Mouse (Mus musculus) hindbrain, embryonic 16.5 days (tissue): Measurements from ENCODE around the gene Ilf3. TPM values are rescaled to one million over a fixed set of nuclear protein-coding genes. Genes with fewer than 3 reads are reported as not detected.

Experiments
- ATAC-seq: fragments of 200-750 bp; cut with Nextera tagmentation; 2 replicates; pipeline ENCODE4 v1.8.0; 2017; ENCODE audit warnings: moderate TSS enrichment, moderate library complexity
- H3K27ac ChIP-seq: fragments of 300-500 bp; sonication (generic); 2 replicates; pipeline ENCODE4 v1.5.1; 2014; ENCODE audit warnings: low read depth, mild to moderate bottlenecking, control low read depth, low read length, moderate library complexity
- H3K27me3 ChIP-seq: fragments of 300-500 bp; sonication (generic); replicated peaks from 2 replicates; pipeline ENCODE4 v1.6.1; 2014; ENCODE audit warnings: low read length; ENCODE audit not compliant: control insufficient read depth, insufficient read depth
- H3K36me3 ChIP-seq: fragments of 300-500 bp; sonication (generic); 2 replicates; pipeline ENCODE4 v1.6.1; 2014; ENCODE audit warnings: mild to moderate bottlenecking, low read length, moderate library complexity, mixed read lengths; ENCODE audit not compliant: control insufficient read depth, insufficient read depth
- H3K4me1 ChIP-seq: fragments of 300-500 bp; sonication (generic); 2 replicates; pipeline ENCODE4 v1.6.1; 2014; ENCODE audit warnings: low read depth, low read length; ENCODE audit not compliant: control insufficient read depth, insufficient read depth
- H3K4me2 ChIP-seq: fragments of 300-500 bp; sonication (generic); 2 replicates; pipeline ENCODE4 v1.6.1; 2014; ENCODE audit warnings: mild to moderate bottlenecking, low read length, control low read depth, moderate library complexity
- H3K4me3 ChIP-seq: fragments of 300-500 bp; sonication (generic); 2 replicates; pipeline ENCODE4 v1.5.1; 2014; ENCODE audit warnings: mild to moderate bottlenecking, low read length, control low read depth, moderate library complexity
- H3K9ac ChIP-seq: fragments of 300-500 bp; sonication (generic); 2 replicates; pipeline ENCODE4 v1.6.1; 2014; ENCODE audit warnings: low read depth, mild to moderate bottlenecking, control low read depth, low read length, moderate library complexity
- H3K9me3 ChIP-seq: fragments of 300-500 bp; sonication (generic); 2 replicates; pipeline ENCODE4 v1.6.1; 2014; ENCODE audit warnings: mild to moderate bottlenecking, low read length, moderate library complexity; ENCODE audit not compliant: control insufficient read depth
- WGBS: fragments of 180-500 bp; shearing (Covaris S2); extraction: QIAGEN DNeasy Blood & Tissue Kit; methylation state at CpG from one replicate; pipeline ENCODE4 v1.1.7; 2014; 5-methylcytosine and 5-hydroxymethylcytosine counted together
- polyA plus RNA-seq: library from polyadenylated mRNA; unstranded; fragments of >200 nt; fragmentation: Nextera tagmentation; extraction: Ambion mirVana; gene quantifications from 2 replicates; pipeline ENCODE4 v1.2.1, GENCODE M21; 2015

Ilf3 gene
- polyA plus RNA-seq, 1 experiment from 2014 or later = 186 TPM

DNA sequence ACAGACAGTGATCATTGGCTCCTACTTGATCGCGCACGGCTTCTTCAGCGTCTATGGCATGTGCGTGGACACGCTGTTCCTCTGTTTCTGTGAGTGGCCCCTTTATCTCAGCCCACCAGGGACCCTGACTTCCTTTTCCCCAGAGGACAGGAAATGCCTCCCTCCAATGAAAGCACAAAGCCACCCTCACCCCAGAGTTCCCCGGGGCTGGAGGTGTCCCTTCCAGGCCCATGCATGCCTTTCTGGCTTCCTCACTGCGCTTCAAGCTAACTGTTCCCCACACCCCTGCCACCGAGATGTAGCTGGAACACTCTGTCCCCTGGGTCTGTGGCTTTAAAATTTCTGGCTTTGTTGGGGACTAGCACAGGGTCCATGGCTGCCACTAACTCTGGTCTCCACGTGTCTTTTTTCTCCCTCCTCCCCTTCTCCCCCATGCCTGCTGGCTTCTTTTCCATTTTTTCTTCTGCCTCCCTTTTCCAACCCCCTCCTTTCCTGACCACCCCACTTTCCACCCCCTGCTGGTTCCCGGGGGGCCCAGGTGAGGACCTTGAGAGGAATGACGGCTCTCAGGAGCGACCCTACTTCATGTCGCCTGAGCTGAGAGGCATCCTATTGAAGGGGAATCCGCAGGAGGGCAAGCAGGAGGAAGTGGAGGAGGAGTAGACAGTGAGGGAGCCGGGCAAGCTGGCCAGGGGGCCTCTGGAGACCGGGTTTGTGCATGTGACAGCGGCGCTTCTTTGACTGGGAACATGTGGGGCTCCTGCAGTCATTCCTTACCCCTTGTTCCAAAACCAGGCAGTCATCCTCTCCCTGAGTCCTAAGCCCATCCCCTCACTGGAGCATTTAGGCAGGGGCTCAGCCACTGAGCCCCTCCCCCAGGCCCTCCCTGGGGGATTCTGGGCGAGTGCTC is 15.0 kb upstream of the Ilf3 start:
- Histone ChIP-seq H3K9ac (0 out of 2 replicates have a peak overlapping the region, but pooled peaks have one; percentile 19), H3K4me2 (no peak overlapping the region), H3K4me1 (no peaks in the 10 kb centered on the region), H3K27me3 (no peaks in the 10 kb centered on the region), H3K4me3 (no peak overlapping the region), H3K9me3 (no peaks in the 10 kb centered on the region), H3K27ac (no peak overlapping the region), H3K36me3 (peaks cover 20% of the 10 kb centered on the region)
- no peak for ATAC-seq
- 38% methylated on average over 20 of the region's 20 CpGs for WGBS

- Histone ChIP-seq H3K27me3 (no peaks in the 10 kb centered on the region), H3K36me3 (peaks cover 18% of the 10 kb centered on the region), H3K4me2 (no peak overlapping the region), H3K9ac (no peak overlapping the region), H3K9me3 (no peaks in the 10 kb centered on the region), H3K27ac (no peak overlapping the region), H3K4me1 (no peaks in the 10 kb centered on the region), H3K4me3 (no peak overlapping the region)
- WGBS = 65% methylated on average over 2 of the region's 2 CpGs
- ATAC-seq = no peak
Measured at GRCm38 (mm10) chr9:21353373-21353686, 14.3 kb upstream of the Ilf3 start.

GRCm38 (mm10) chr9:21354796-21355195 is 12.9 kb upstream of the Ilf3 start:
- Histone ChIP-seq H3K9me3 (no peaks in the 10 kb centered on the region), H3K9ac (no peak overlapping the region), H3K36me3 (peaks cover 15% of the 10 kb centered on the region), H3K27ac (no peak overlapping the region), H3K4me1 (no peaks in the 10 kb centered on the region), H3K4me3 (no peak overlapping the region), H3K27me3 (no peaks in the 10 kb centered on the region), H3K4me2 (no peak overlapping the region)
- ATAC-seq = no peak
- 92% methylated on average over 6 of the region's 6 CpGs for WGBS

DNA sequence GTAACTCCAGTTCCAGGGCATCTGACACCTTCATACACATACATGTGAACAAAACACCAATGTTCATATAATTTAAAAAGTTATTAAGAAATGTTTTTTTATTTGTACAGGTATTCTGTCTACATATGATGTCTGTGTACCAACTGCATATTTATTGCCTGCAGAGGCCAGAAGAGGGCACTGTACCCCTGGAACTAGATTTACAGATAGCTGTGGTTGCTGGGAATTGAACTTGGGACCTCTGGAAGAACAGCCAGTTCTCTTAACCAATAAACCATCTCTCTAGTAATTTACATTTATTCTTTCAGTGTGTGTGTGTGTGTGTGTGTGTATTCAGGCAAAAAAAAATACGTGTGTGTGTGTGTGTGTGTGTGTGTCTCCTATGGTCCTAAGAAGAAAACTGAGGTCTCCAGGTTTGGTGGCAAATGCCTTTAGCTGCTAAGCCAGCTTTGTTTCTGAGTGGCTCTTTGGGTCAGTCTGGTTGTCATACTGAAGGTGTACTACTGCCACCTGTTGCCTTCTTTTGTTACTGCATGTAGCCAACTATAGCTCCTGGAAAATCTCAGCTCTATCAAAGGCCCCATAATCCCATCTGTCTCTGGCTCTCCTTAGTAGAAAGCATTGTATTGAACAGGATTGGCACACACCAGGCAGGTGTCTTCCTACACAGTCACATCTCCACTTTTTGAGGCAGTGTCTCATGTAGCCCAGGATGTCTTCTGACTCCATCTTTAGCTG is 10.5 kb upstream of the Ilf3 start:
- peak; percentile 75 for ATAC-seq
- no peaks in the 10 kb centered on the region for H3K9me3 ChIP-seq
- no peaks in the 10 kb centered on the region for H3K27me3 ChIP-seq
- H3K4me3 ChIP-seq = no peak overlapping the region
- H3K4me2 ChIP-seq = no peak overlapping the region
- H3K9ac ChIP-seq = no peak overlapping the region
- 0 out of 2 replicates have a peak, but pooled peaks cover 4% of the 10 kb centered on the region for H3K36me3 ChIP-seq
- no peaks in the 10 kb centered on the region for H3K4me1 ChIP-seq
- 0 out of 2 replicates have a peak overlapping the region, but pooled peaks have one; percentile 21 for H3K27ac ChIP-seq
- WGBS = 5% methylated on average over 1 of the region's 1 CpGs

- Histone ChIP-seq H3K9ac (peak overlapping the region; percentile 62), H3K4me3 (peak overlapping the region; percentile 41), H3K4me2 (peak overlapping the region; percentile 79), H3K36me3 (no peaks in the 10 kb centered on the region), H3K4me1 (peaks cover 21% of the 10 kb centered on the region), H3K27me3 (no peaks in the 10 kb centered on the region), H3K9me3 (no peaks in the 10 kb centered on the region), H3K27ac (peak overlapping the region; percentile 84)
- WGBS = 31% methylated on average over 14 of the region's 14 CpGs
- ATAC-seq = peak; percentile 35
Measured at GRCm38 (mm10) chr9:21366541-21367220, 990 bp upstream of the Ilf3 start.

- H3K27ac ChIP-seq = peak overlapping the region; percentile 85
- no peaks in the 10 kb centered on the region for H3K9me3 ChIP-seq
- peak overlapping the region; percentile 58 for H3K4me2 ChIP-seq
- under 1% methylated on average over 38 of the region's 38 CpGs for WGBS
- peak overlapping the region; percentile 74 for H3K9ac ChIP-seq
- ATAC-seq = peak; percentile 48
- peaks cover 25% of the 10 kb centered on the region for H3K4me1 ChIP-seq
- H3K27me3 ChIP-seq = no peaks in the 10 kb centered on the region
- H3K36me3 ChIP-seq = no peaks in the 10 kb centered on the region
- peak overlapping the region; percentile 74 for H3K4me3 ChIP-seq
Measured at GRCm38 (mm10) chr9:21368131-21368584, 487 bp downstream of the Ilf3 start.

DNA sequence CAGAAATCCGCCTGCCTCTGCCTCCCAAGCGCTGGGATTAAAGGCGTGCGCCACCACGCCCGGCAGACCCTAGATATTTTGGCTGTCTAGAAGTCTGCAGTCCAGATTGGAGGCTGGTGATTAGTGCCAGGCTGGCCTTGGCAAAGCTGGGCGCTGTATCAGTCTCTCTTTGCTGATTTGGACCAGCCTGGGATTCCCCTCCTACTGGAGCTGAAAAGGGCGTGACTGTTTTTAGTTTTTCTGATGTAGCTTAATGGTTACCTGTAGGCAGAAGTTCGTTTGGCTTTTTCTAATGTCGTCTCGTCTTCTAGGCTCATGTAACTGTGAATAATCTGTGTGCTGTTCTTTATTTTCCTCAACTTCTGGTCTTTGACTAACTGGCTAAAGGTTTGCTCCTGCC is 1.4 kb downstream of the Ilf3 start:
- no peak for ATAC-seq
- H3K4me2 ChIP-seq = peak overlapping the region; percentile 58
- WGBS = 58% methylated on average over 11 of the region's 11 CpGs
- peak overlapping the region; percentile 74 for H3K9ac ChIP-seq
- no peaks in the 10 kb centered on the region for H3K27me3 ChIP-seq
- peak overlapping the region; percentile 74 for H3K4me3 ChIP-seq
- no peak overlapping the region for H3K27ac ChIP-seq
- peaks cover 25% of the 10 kb centered on the region for H3K4me1 ChIP-seq
- no peaks in the 10 kb centered on the region for H3K9me3 ChIP-seq
- H3K36me3 ChIP-seq = no peaks in the 10 kb centered on the region

DNA sequence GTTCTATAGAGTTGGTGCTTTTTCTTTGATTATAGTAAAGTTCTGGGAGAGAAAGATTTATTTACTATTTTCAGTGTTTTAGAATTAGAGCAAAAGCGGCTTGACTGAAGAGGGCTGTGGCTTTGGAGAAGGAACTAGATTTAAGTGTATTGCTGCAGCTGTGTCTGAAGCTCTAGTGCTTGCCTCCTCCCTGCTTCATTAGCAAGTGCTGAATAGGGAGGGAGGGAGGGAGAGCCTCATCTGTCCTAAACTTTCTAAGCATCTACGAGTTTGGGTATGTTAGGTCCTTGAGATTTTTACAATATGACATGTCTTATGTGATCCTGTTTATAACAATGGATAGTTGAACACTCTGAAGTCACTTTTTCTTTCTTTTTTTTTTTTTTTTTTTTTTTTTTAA is 3.2 kb downstream of the Ilf3 start:
- 75% methylated on average over 2 of the region's 2 CpGs for WGBS
- no peaks in the 10 kb centered on the region for H3K27me3 ChIP-seq
- H3K4me2 ChIP-seq = peak overlapping the region; percentile 35
- no peak overlapping the region for H3K4me3 ChIP-seq
- no peak overlapping the region for H3K27ac ChIP-seq
- no peak for ATAC-seq
- H3K36me3 ChIP-seq = no peaks in the 10 kb centered on the region
- H3K9me3 ChIP-seq = no peaks in the 10 kb centered on the region
- no peak overlapping the region for H3K9ac ChIP-seq
- peaks cover 25% of the 10 kb centered on the region for H3K4me1 ChIP-seq

DNA sequence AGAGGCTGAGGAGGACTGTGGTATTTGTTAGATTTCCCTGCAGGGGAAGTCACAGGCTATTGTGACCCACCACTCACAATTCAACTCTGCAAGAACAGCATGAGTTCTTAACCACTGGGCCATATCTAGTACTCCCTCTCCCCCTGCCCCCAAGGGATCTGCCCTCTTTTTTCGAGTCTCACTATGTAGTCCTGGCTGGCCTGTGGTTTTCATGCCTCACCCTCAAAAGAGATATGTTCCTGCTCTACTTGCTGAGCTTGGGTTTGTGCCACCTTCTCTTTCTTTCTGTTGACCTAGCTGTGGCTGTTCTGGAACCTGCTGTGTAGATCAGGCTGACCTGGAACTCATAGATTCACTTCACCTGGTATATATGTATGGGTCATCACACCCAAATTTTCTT is 4.8 kb downstream of the Ilf3 start:
- peaks cover 23% of the 10 kb centered on the region for H3K4me1 ChIP-seq
- no peak for ATAC-seq
- 53% methylated on average over 1 of the region's 1 CpGs for WGBS
- no peak overlapping the region for H3K9ac ChIP-seq
- no peaks in the 10 kb centered on the region for H3K27me3 ChIP-seq
- H3K4me2 ChIP-seq = no peak overlapping the region
- H3K27ac ChIP-seq = no peak overlapping the region
- no peaks in the 10 kb centered on the region for H3K9me3 ChIP-seq
- no peak overlapping the region for H3K4me3 ChIP-seq
- no peaks in the 10 kb centered on the region for H3K36me3 ChIP-seq
